Mouse (Mus musculus) large intestine, adult 2 months (tissue): ENCODE data around the gene Armc3. TPM values are rescaled to one million over a fixed set of nuclear protein-coding genes. Genes with fewer than 3 reads are reported as not detected.

Source experiments
- DNase-seq: peaks from one replicate; pipeline ENCODE4 v3.0.0-alpha.2; 2012; ENCODE audit warnings: low read depth, low spot score
- WGBS: fragments of 180-500 bp; shearing (Covaris S2); methylation state at CpG from one replicate; pipeline ENCODE4 v1.1.7; 2018; 5-methylcytosine and 5-hydroxymethylcytosine counted together
- polyA plus RNA-seq: library from polyadenylated mRNA; depleted of rRNA; stranded (reverse); fragments of >200 nt; gene quantifications from 2 replicates; pipeline ENCODE4 v1.2.3, GENCODE M21; 2012; rRNA removed

Armc3 gene
- 0.06 and 0.07 TPM in 2 replicates for polyA plus RNA-seq

DNA sequence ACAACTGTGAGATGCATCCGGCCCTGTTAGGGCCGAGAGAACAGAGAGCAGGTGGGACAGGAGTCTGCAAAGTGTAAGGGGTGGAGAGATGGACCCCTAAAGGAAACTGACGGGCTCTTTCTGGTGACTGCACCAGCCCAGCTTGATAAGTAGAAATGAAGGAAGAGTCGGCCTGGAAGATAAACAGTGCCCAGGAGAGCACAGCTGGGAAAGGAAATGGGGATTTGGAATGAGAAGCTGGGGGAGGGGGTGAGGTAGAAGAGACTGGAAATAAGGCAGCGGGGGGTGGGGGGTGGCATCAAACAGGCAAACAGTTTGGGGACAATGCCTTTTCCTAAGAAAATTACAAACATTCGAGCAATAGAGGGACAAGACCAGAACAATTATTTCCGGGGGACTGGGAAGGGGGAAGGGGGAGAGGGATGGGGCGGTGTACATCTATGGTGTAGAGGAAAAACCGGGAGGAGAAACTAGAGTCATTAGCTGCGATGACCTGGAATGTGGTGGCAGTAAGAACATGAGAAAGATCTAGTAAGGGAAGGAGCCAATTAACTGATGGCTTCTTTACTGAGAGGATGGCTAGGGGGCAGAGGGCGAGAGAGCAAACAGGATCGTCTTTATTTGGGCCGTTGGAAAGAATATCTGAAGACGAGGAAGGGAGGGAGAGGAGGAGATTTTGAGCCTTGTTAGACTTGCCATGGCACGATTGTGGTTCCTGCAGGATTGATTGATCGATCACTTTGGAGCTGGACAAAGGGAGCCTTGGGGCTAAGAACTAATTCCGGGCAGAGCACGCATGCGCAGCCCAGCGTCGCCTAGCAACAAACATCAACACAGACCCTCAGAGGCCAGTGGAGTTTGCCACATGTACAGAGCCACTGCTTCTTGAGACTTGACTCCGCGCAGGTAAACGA lies at the start of gene Armc3:
Armc3 (plus strand) TSS at position 851 of the 914 bp plus-strand sequence.
- no peak for DNase-seq
- 27% methylated on average over 24 of the region's 24 CpGs for WGBS

DNA sequence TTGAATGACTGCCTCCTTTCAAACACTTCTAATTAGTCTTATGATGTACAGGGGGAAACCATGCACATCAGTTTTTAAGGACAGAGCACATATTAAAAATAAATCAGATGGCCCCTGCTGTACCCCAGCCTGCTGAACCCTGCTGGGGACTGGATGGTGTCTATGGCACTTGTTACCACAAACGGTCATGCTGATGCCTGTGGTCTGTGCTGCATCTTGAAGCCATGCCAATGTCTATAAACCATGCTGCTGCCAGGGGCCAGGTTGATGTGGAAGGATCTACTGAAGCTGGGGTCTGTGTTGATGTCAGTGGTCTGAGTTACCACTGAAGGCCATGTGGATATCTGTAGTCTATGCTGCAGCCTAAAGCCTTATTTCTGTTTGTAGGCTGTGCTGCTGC lies 46.4 kb upstream of the Armc3 start:
- no peak for DNase-seq
- 66% methylated on average over 1 of the region's 1 CpGs for WGBS

DNA sequence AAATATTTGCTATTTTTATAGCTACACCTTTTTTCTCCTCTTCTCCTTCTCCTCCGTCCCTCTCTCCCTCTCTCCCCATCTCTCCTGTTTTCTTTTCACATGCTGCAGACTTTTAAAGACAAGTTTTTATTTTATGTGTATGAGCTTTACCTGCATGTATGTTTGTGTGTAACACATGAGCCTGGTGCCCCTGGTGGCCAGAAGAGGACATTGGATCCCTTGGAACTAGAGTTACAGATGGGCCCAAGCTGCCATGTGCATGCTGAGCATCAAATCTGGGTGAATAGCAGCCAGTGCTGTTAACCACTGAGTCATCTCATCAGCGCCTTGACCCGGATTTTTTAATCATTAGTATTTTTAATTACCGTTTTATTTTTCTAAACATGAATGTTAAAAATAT lies 42.9 kb upstream of the Armc3 start:
- WGBS: 76% methylated on average over 4 of the region's 4 CpGs
- no peak for DNase-seq

- WGBS: 83% methylated on average over 5 of the region's 5 CpGs
- no peak for DNase-seq
Measured at GRCm38 (mm10) chr2:19159539-19159938, 39.6 kb upstream of the Armc3 start.

- DNase-seq: no peak
- 23% methylated on average over 8 of the region's 8 CpGs for WGBS
Measured at GRCm38 (mm10) chr2:19160368-19161114, 38.6 kb upstream of the Armc3 start.

- DNase-seq: no peak
- WGBS: 89% methylated on average over 1 of the region's 1 CpGs
Measured at GRCm38 (mm10) chr2:19164234-19164633, 34.9 kb upstream of the Armc3 start.

DNA sequence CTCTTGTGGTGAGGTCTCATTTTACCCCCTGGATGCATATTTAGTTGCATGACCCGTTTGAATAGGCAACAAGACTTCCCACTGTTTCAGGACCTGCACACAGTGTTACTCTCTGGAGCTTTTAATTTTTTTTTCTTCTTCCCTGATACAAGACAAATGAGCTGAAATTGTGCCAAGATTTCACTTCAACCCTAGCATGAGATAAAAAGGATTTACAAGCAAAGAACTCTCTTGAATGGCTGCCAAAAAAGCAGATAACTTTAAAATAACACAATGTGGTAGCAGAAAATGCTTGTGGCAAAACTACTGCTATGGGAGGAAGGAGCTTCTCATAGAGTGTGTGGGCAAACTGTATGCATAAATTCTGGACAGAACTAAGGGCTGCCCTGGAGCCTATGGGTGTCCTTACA lies 22.3 kb upstream of the Armc3 start:
- no peak for DNase-seq
- WGBS: 13% methylated on average over 1 of the region's 1 CpGs

- no peak for DNase-seq
- 42% methylated on average over 13 of the region's 13 CpGs for WGBS
Measured at GRCm38 (mm10) chr2:19199366-19199853, 308 bp downstream of the Armc3 start.

- DNase-seq: no peak
- WGBS: 53% methylated on average over 1 of the region's 1 CpGs
Measured at GRCm38 (mm10) chr2:19200112-19200511, 1.0 kb downstream of the Armc3 start.

- WGBS: 47% methylated on average over 2 of the region's 2 CpGs
- no peak for DNase-seq
Measured at GRCm38 (mm10) chr2:19201682-19202081, 2.6 kb downstream of the Armc3 start.

- DNase-seq: no peak
- WGBS: 76% methylated on average over 5 of the region's 5 CpGs
Measured at GRCm38 (mm10) chr2:19234305-19234704, 35.2 kb downstream of the Armc3 start.

DNA sequence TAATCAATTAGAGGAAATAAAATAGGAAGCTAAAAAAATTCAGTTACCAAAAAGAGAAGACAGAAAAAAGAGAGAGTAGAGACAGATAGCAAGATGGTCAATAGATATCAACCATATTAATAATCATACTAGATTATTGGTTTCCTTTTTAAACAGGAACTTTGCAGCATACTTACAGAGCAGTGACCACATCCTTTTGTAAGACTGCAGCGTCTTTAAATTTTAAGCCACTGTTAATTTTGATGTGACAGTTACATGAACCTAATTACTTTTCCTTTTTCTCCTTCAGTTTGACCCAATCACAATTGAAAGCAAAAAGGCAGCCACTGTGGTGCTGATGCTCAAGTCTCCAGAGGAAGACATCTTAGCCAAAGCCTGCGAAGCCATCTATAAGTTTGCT lies 36.1 kb downstream of the Armc3 start:
- WGBS: 77% methylated on average over 2 of the region's 2 CpGs
- DNase-seq: no peak

DNA sequence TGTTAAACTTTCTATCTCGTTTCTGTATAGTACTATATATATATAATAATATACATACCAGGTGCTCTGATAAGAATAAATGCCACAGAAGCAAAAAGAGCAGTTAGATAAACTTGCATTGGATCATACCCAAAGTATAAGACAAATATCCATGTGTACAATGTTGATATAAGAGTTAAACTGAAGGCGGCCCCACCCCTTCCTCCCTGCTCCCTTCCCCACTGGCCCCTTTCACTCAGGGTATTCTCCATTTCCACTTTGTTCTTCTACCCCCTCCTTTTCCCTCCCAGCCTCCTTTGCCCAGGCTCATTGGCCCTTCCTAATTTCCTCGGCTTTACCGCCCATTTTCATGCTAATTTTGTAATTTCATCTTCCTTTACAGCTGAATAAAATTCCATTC lies 36.5 kb downstream of the Armc3 start:
- 61% methylated on average over 4 of the region's 4 CpGs for WGBS
- DNase-seq: no peak

DNA sequence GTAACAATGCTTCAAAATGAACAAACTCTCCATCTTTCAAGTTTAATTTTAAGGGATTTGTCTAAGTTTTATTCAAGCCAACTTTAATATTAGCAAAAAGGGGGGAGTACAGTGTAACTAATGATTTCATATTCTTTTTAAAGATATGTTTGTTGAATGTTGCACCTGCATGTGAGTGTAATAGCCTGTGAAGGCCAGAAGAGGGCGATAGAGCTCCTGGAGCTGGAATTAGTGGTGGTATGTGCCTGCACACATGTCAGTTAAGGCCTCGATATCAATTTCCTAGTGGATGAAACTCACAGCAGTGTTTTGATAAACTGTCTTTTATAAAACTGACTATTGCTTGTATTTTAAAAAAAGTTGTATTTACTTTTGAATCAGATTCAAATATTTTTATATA lies 39.7 kb downstream of the Armc3 start:
- no peak for DNase-seq
- 63% methylated on average over 2 of the region's 2 CpGs for WGBS

GRCm38 (mm10) chr2:19249611-19250010 lies 50.5 kb downstream of the Armc3 start:
- 78% methylated on average over 11 of the region's 11 CpGs for WGBS
- DNase-seq: no peak

GRCm38 (mm10) chr2:19255037-19255436 lies 55.9 kb downstream of the Armc3 start:
- 53% methylated on average over 3 of the region's 3 CpGs for WGBS

DNA sequence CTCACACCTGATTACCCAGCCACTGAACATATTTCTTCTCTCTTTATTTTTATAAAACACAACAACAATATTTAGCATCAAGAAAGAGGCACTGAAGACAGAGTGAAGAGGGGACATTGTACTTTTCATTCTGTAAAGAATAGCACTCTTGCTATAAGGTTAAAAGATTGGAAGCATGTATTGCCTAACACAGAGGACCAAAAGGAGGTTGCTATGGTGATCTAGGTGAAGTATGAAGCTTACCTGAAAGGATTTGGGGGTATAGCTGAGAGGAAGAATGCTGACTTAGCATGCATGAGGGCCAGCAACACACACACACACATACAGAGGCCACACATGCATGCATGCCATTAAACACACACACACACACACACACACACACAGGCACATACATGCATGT lies 58.2 kb downstream of the Armc3 start:
- DNase-seq: no peak

More at GRCm38 (mm10) chr2:19255037-19255436, 55.9 kb downstream of the Armc3 start:
- DNase-seq: no peak

GRCm38 (mm10) chr2:19260399-19260798 lies 61.3 kb downstream of the Armc3 start:
- DNase-seq: no peak
- 85% methylated on average over 6 of the region's 6 CpGs for WGBS

DNA sequence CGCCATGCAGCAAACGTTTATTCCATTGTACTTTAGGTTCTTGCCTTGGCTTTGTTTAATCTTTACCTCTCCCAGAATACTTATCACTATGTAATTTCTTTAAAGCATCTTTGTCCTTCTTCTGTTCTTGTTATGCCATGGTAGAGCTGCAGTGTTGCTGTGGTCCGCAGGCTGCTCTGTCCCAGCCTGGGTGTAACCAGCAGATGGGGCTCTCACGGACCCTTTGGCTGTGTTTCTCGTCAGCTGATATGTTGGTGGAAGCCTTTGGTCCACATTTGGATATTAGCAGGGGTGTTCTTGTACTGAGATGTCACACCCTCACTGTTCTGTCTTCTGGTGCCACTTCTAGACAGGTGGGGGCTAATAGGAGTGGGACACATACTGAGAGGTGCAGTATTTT lies 64.3 kb downstream of the Armc3 start:
- no peak for DNase-seq
- WGBS: 56% methylated on average over 5 of the region's 5 CpGs

DNA sequence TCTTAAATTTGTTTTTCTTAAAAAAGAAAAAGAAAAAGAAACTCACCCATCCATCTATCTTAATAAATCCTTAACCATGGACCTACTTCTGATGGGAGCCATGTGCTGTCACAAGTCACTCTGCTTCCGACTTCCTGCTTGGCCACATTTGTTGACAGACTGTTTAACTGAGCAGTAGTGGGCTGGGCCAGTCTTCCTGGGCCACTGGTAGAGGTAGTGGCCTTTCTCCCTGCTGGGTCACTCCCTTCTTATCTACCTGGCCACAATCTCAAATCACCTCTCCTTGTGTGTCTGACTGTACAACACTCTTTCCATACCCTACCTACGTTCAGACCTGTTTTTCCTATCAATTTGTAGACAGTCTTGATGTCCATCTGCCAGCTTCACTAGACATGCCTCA lies 66.7 kb downstream of the Armc3 start:
- WGBS: 48% methylated on average over 2 of the region's 2 CpGs
- DNase-seq: no peak

DNA sequence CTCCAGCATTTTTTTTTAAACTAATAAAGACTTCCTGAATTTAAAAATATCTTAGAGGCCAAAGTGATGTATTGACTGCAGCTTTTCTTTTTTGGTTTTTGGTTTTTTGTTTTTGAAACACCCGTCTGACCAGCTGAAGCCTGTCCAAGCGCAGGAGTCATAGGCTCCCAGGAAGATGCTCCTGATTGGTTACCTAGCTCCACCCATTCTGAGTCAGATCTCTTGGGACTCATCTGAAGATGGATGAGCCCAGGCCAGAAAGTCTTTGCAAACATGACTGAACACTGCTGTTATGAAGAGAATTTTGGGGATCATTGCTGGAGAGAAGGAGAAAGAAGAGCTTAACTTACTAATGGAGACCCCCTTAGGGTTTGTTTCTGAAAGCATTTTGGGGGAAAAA lies 68.3 kb downstream of the Armc3 start:
- 54% methylated on average over 2 of the region's 2 CpGs for WGBS
- no peak for DNase-seq
